In the genomic region with DNA sequence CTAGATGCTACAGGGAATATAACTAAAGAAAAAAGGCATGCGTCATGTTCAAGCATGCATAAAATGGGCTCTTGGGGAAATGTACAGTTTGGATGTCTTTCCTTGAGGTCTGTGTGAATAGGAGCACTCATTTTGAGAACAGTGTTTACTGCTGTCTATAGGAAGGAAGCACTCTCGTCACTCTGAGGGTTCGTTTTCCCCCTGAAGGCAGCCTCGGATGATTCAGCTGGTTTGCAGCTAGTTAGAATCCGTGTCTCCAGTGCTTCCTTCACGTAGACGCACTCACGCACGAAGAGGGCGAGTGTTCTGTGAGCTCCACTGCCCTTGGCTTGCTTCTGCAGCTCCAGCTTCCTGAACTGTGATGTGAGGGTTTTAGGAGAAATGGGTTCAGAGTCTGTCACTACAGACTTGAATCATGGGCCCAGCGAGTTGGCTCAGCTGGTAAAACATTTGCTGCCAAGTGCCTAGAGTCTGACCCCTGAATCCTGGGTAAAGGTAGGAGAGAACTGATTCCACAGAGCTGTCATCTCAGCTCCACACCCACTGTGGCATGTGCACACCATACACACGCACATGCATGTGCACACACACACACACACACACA, we compare ENCODE assay signal across 16 mouse cellular contexts.
"Had no signal": no experiment of that assay in that cellular context is flagged by ENCODE, and none has a peak within 500 bp of the region (broad histone marks: within the 10 kb centered on the region; RNA-seq: fewer than 3 reads in every experiment).

No protein-coding gene starts in this region.

- H3K9me3 ChIP-seq: limb, embryonic 13.5 days; liver, embryonic 15.5 days; neural tube, embryonic 12.5 days had no signal

- ATAC-seq: hindbrain, embryonic 16.5 days; inflammation-experienced regulatory T-cells, adult 6 months; intestine, postnatal 0 days had no signal

- H3K4me3 ChIP-seq: layer of hippocampus, adult 2 months; limb, embryonic 13.5 days; liver, embryonic 15.5 days; neural tube, embryonic 12.5 days had no signal

- H3K4me1 ChIP-seq: limb, embryonic 13.5 days; liver, embryonic 15.5 days; neural tube, embryonic 12.5 days had no signal

- DNase-seq: kidney, postnatal 4 days; left cerebral cortex, postnatal 4 days; lung, embryonic 14.5 days; lung, postnatal 10 days; lung, postnatal 4 days; midbrain, embryonic 14.5 days; right cerebral cortex, postnatal 25 days; thymus, adult 18-20 months; thymus, postnatal 14 days had no signal

- H3K27me3 ChIP-seq: limb, embryonic 13.5 days; liver, embryonic 15.5 days; neural tube, embryonic 12.5 days had no signal
